1 mouse cellular context compared by ENCODE assay signal in the genomic region with DNA sequence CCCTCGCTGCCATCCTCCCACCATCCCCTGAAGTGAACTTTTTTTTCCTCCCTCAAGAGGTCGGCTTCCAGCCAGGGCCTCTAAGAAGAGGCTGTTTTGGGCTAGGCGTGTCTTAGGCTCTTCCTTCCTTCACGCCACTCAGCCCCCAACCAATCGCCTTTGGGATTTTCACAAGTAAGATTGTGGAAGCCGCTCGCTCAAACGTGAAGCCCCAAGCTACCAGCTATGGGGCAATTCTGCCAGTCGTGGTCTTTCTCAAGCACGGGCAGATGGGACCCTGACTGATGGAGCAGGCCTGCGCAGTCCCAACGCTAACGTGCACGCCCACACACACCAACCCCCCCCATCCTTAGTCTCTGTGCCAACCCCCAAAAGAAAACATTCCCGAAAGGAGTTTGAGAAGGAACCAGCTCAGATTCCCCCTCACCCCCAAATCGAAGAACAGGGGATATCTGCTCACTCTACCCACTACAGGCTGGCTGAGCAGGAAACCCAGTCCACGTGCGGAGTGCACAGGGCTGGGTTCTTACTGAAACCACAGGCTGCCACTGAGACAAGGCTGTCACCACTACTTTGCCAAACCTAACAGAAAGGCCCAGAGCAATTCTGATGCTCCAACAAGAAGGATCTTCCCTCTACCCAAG.
A peak's percentile ranks its signal among the peaks of the same experiment; 100 is the strongest.
TF ChIP-seq lines count a peak whose summit lies in the region.

No protein-coding gene starts in this region.

TF ChIP-seq in CH12.LX, 34 proteins besides CTCF, POLR2A, EP300 and RAD21:
- TF ChIP-seq MXI1 (IDR thresholded peaks at IDR 0.05; ENCODE audit: low read depth, low read length) = peak; percentile 71
- 0 out of 2 replicates have a peak, but pooled peaks have one; percentile 47 for TF ChIP-seq MAX (IDR thresholded peaks at IDR 0.05; ENCODE audit: low read length)
- TF ChIP-seq SIN3A (IDR thresholded peaks at IDR 0.05; ENCODE audit: low read length) = peak; percentile 23; the same call in 1 of the 2 replicates
- no peak for TF ChIP-seq TCF12 (IDR thresholded peaks at IDR 0.05; ENCODE audit: low read depth, low read length)
- no peak for TF ChIP-seq USF2 (conservative IDR thresholded peaks at IDR 0.05; ENCODE audit: low read depth, low read length)
- peak; percentile 71 for TF ChIP-seq BHLHE40 (IDR thresholded peaks at IDR 0.05; ENCODE audit: low read depth, low read length)
TF ChIP-seq in CH12.LX: peak in this region for 4.
